14 mouse cellular contexts compared by ENCODE assay signal in the genomic region with DNA sequence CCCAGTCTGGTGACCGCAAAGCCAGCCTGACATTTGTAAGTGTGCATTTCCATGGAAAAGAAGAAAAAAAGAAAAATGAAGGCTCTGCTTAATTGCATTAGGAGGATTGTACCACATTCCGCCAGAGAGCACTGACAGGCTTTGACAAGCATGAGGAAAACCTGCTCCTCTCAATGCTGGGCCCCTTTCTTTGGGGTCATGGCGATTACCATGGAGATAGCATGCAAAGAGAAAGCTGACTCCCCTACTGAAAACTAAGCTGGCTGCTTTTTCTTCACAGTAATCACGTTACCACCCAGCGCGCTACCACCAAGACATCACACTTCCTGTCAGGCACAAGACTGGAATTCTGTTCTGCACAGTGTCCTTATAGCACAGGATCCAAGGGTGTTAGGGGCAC.
DNase-seq lines count a peak whose midpoint lies in the region; ATAC-seq and TF ChIP-seq lines count a peak whose summit lies in the region.
"Had no signal": no experiment of that assay in that cellular context is flagged by ENCODE, and none has a peak within 500 bp of the region (broad histone marks: within the 10 kb centered on the region; RNA-seq: fewer than 3 reads in every experiment).

No protein-coding gene starts in this region.

- H3K27ac ChIP-seq in stomach, embryonic 14.5 days (ENCODE audit: low read length), result 0 out of 2 replicates have a peak overlapping the region, but pooled peaks have one; percentile 21
- no peak overlapping the region for H3K27ac ChIP-seq in stomach, postnatal 0 days (replicated peaks)
- no peak overlapping the region for H3K27ac ChIP-seq in forebrain, embryonic 14.5 days (ENCODE audit: low read depth, low read length)
- no peak overlapping the region for H3K27ac ChIP-seq in midbrain, embryonic 11.5 days (ENCODE audit: low read depth, low read length)
- no peak overlapping the region for H3K27ac ChIP-seq in liver, embryonic 11.5 days (ENCODE audit: low read depth, low read length)

- WGBS in stomach, embryonic 14.5 days, result 30% methylated on average over 6 of the region's 6 CpGs
- 35% methylated on average over 6 of the region's 6 CpGs for WGBS in stomach, postnatal 0 days
- 20% methylated on average over 6 of the region's 6 CpGs for WGBS in forebrain, embryonic 14.5 days
- WGBS in midbrain, embryonic 11.5 days, result 19% methylated on average over 6 of the region's 6 CpGs
- 54% methylated on average over 6 of the region's 6 CpGs for WGBS in liver, embryonic 11.5 days

- H3K4me3 ChIP-seq in stomach, embryonic 14.5 days (ENCODE audit: low read depth, low read length), result no peak overlapping the region
- no peak overlapping the region for H3K4me3 ChIP-seq in stomach, postnatal 0 days (ENCODE audit: low read depth, low read length)
- H3K4me3 ChIP-seq in forebrain, embryonic 14.5 days (ENCODE audit: low read depth, low read length), result no peak overlapping the region
- no peak overlapping the region for H3K4me3 ChIP-seq in midbrain, embryonic 11.5 days (ENCODE audit: low read depth, low read length)
- no peak overlapping the region for H3K4me3 ChIP-seq in liver, embryonic 11.5 days (ENCODE audit: low read depth, low read length)

- no peak for DNase-seq in stomach, postnatal 0 days (ENCODE audit: low spot score)
- peak; percentile 39 for DNase-seq in forebrain, embryonic 14.5 days (ENCODE audit: low spot score)
- DNase-seq in midbrain, embryonic 11.5 days (ENCODE audit: low spot score, missing footprints), result peak; percentile 90
- no peak for DNase-seq in B cell, adult 2 months
- DNase-seq in liver, embryonic 11.5 days (ENCODE audit: low spot score), result no peak
- no peak for DNase-seq in ovary, postnatal 14 days (ENCODE audit: low spot score)
- DNase-seq: heart, adult 11 months; kidney, adult 11 months; layer of hippocampus, postnatal 36 days; liver, postnatal 0 days; thymus, postnatal 25 days had no signal

- TF ChIP-seq CTCF in stomach, postnatal 0 days (IDR thresholded peaks at IDR 0.05; ENCODE audit: low read depth), result no peak

- no peak overlapping the region for H3K4me2 ChIP-seq in stomach, embryonic 14.5 days (replicated peaks; ENCODE audit: low read depth, low read length)
- no peak overlapping the region for H3K4me2 ChIP-seq in stomach, postnatal 0 days (replicated peaks; ENCODE audit: low read depth)
- H3K4me2 ChIP-seq in forebrain, embryonic 14.5 days (ENCODE audit: low read length), result no peak overlapping the region
- H3K4me2 ChIP-seq in midbrain, embryonic 11.5 days, result 0 out of 2 replicates have a peak overlapping the region, but pooled peaks have one; percentile 11
- H3K4me2 ChIP-seq in liver, embryonic 11.5 days, result no peak overlapping the region

- peaks cover 7% of the 10 kb centered on the region; the same call in 1 of the 2 replicates for H3K4me1 ChIP-seq in stomach, embryonic 14.5 days (ENCODE audit: control insufficient read depth, insufficient read depth, low read length)
- no peaks in the 10 kb centered on the region for H3K4me1 ChIP-seq in stomach, postnatal 0 days (replicated peaks; ENCODE audit: control insufficient read depth, insufficient read depth)
- H3K4me1 ChIP-seq in forebrain, embryonic 14.5 days (ENCODE audit: control insufficient read depth, insufficient read depth, low read length), result peaks cover 7% of the 10 kb centered on the region; the same call in 1 of the 2 replicates
- H3K4me1 ChIP-seq in midbrain, embryonic 11.5 days (ENCODE audit: control insufficient read depth, insufficient read depth, low read length), result peaks cover 21% of the 10 kb centered on the region
- H3K4me1 ChIP-seq in liver, embryonic 11.5 days (replicated peaks; ENCODE audit: control insufficient read depth, insufficient read depth, low read length), result no peaks in the 10 kb centered on the region; the same call in 1 of the 2 replicates

- peak; percentile 63; the same call in 1 of the 2 replicates for ATAC-seq in stomach, embryonic 14.5 days (ENCODE audit: insufficient number of reproducible peaks, insufficient read depth, low FRiP score, low read depth)
- no peak for ATAC-seq in stomach, postnatal 0 days (ENCODE audit: low FRiP score, low TSS enrichment)
- 0 out of 2 replicates have a peak, but pooled peaks have one; percentile 48 for ATAC-seq in forebrain, embryonic 14.5 days
- ATAC-seq in midbrain, embryonic 11.5 days (ENCODE audit: low FRiP score), result peak; percentile 90
- ATAC-seq in liver, embryonic 11.5 days (replicated peaks; ENCODE audit: low FRiP score), result no peak
- no peak for ATAC-seq in CD4-positive, CD25-positive, alpha-beta regulatory T cell, adult 4 months
- ATAC-seq: activated CD4-positive, CD25-positive, alpha-beta regulatory T cell, adult 4 months; liver, postnatal 0 days had no signal

- no peaks in the 10 kb centered on the region for H3K36me3 ChIP-seq in stomach, embryonic 14.5 days (ENCODE audit: control insufficient read depth, insufficient read depth, low read length)
- H3K36me3 ChIP-seq in stomach, postnatal 0 days (ENCODE audit: control insufficient read depth, insufficient read depth, low read length), result no peaks in the 10 kb centered on the region
- no peaks in the 10 kb centered on the region for H3K36me3 ChIP-seq in forebrain, embryonic 14.5 days (ENCODE audit: control insufficient read depth, insufficient read depth, low read length)
- no peaks in the 10 kb centered on the region for H3K36me3 ChIP-seq in midbrain, embryonic 11.5 days (ENCODE audit: control insufficient read depth, insufficient read depth, low read length)
- H3K36me3 ChIP-seq in liver, embryonic 11.5 days (ENCODE audit: control insufficient read depth, insufficient read depth, low read length), result no peaks in the 10 kb centered on the region

- H3K9ac ChIP-seq in stomach, embryonic 14.5 days (replicated peaks; ENCODE audit: low read depth, low read length), result no peak overlapping the region
- no peak overlapping the region for H3K9ac ChIP-seq in stomach, postnatal 0 days (ENCODE audit: low read length)
- H3K9ac ChIP-seq in forebrain, embryonic 14.5 days (ENCODE audit: low read length), result no peak overlapping the region
- H3K9ac ChIP-seq in midbrain, embryonic 11.5 days (ENCODE audit: low read length), result no peak overlapping the region
- H3K9ac ChIP-seq in liver, embryonic 11.5 days (ENCODE audit: low read depth, low read length), result no peak overlapping the region
- H3K9ac ChIP-seq: liver, postnatal 0 days had no signal

- H3K9me3 ChIP-seq in stomach, embryonic 14.5 days (ENCODE audit: control insufficient read depth, low read depth, low read length), result no peaks in the 10 kb centered on the region
- H3K9me3 ChIP-seq in stomach, postnatal 0 days (ENCODE audit: control insufficient read depth, low read length), result no peaks in the 10 kb centered on the region
- H3K9me3 ChIP-seq in forebrain, embryonic 14.5 days (replicated peaks; ENCODE audit: control insufficient read depth, low read length), result no peaks in the 10 kb centered on the region
- no peaks in the 10 kb centered on the region; the same call in 1 of the 2 replicates for H3K9me3 ChIP-seq in midbrain, embryonic 11.5 days (ENCODE audit: control insufficient read depth, low read length)
- H3K9me3 ChIP-seq in liver, embryonic 11.5 days (ENCODE audit: control insufficient read depth, low read length), result no peaks in the 10 kb centered on the region

- no peaks in the 10 kb centered on the region for H3K27me3 ChIP-seq in stomach, embryonic 14.5 days (ENCODE audit: control insufficient read depth, insufficient read depth, low read length)
- no peaks in the 10 kb centered on the region for H3K27me3 ChIP-seq in stomach, postnatal 0 days (ENCODE audit: control insufficient read depth, insufficient read depth, low read length)
- no peaks in the 10 kb centered on the region for H3K27me3 ChIP-seq in forebrain, embryonic 14.5 days (replicated peaks; ENCODE audit: control insufficient read depth, insufficient read depth, low read length)
- H3K27me3 ChIP-seq in midbrain, embryonic 11.5 days (ENCODE audit: control insufficient read depth, insufficient read depth, low read length), result peaks cover 15% of the 10 kb centered on the region
- no peaks in the 10 kb centered on the region for H3K27me3 ChIP-seq in liver, embryonic 11.5 days (replicated peaks; ENCODE audit: control insufficient read depth, insufficient read depth, low read length)

- no peak for TF ChIP-seq EP300 in stomach, postnatal 0 days (optimal IDR thresholded peaks at IDR 0.05)

Comparison
In these comparisons a context has a peak if more than half of its experiments do, and no peak if none do; other contexts are left out.
1. ATAC-seq: peak in stomach, embryonic 14.5 days (single experiment), forebrain, embryonic 14.5 days (single experiment) and midbrain, embryonic 11.5 days (single experiment); none in stomach, postnatal 0 days (single experiment), liver, embryonic 11.5 days (single experiment) and CD4-positive, CD25-positive, alpha-beta regulatory T cell, adult 4 months (single experiment).
2. DNase-seq: peak in forebrain, embryonic 14.5 days (single experiment) and midbrain, embryonic 11.5 days (single experiment); none in stomach, postnatal 0 days (single experiment), B cell, adult 2 months (0 of 2), liver, embryonic 11.5 days (single experiment) and ovary, postnatal 14 days (single experiment).